Mouse (Mus musculus) G1E (cell line): ENCODE data around the gene Arhgap18. TPM values are rescaled to one million over a fixed set of nuclear protein-coding genes. Genes with fewer than 3 reads are reported as not detected.

Experiments
- ATAC-seq: 2 replicates; pipeline ENCODE4 v1.8.0; 2016; ENCODE audit warnings: mild to moderate bottlenecking; ENCODE audit not compliant: insufficient number of reproducible peaks, poor library complexity, low FRiP score, severe bottlenecking; ENCODE audit errors: extremely low read depth
- DNase-seq: peaks from one replicate; pipeline ENCODE4 v3.0.0; 2012; ENCODE audit warnings: low spot score
- H3K27me3 ChIP-seq: 2 replicates; pipeline ENCODE4 v1.6.1; 2012; ENCODE audit warnings: mild to moderate bottlenecking, low read length, inconsistent platforms; ENCODE audit not compliant: insufficient read depth
- H3K36me3 ChIP-seq: replicated peaks from 2 replicates; pipeline ENCODE3; 2012; ENCODE audit warnings: mild to moderate bottlenecking, inconsistent platforms
- H3K4me1 ChIP-seq: 2 replicates; pipeline ENCODE4 v1.6.1; 2012; ENCODE audit warnings: low read depth, low read length, inconsistent platforms, mixed read lengths; ENCODE audit not compliant: insufficient read depth
- H3K4me3 ChIP-seq: 2 replicates; pipeline ENCODE4 v1.5.1; 2012; ENCODE audit warnings: low read depth, mild to moderate bottlenecking, inconsistent platforms, low read length, moderate library complexity, mixed read lengths
- H3K9me3 ChIP-seq: replicated peaks from 2 replicates; pipeline ENCODE4 v1.6.1; 2012; ENCODE audit warnings: inconsistent platforms
- CTCF ChIP-seq: IDR thresholded peaks from 2 replicates; pipeline ENCODE4 v1.5.1; 2012; ENCODE audit warnings: low read depth, low read length, inconsistent platforms, mixed read lengths
- GATA1 ChIP-seq: IDR thresholded peaks from 2 replicates; pipeline ENCODE4 v1.6.1; 2012; ENCODE audit warnings: borderline replicate concordance, low read length, inconsistent platforms, mixed read lengths
- GATA2 ChIP-seq: IDR thresholded peaks from 2 replicates; pipeline ENCODE4 v1.6.1; 2012; ENCODE audit warnings: low read depth, low read length, inconsistent platforms, borderline replicate concordance
- POLR2AphosphoS5 ChIP-seq: IDR thresholded peaks from 2 replicates; pipeline ENCODE4 v1.6.1; 2012; ENCODE audit warnings: low read depth, low read length, inconsistent platforms; ENCODE audit not compliant: insufficient replicate concordance
- TAL1 ChIP-seq: conservative IDR thresholded peaks from 2 replicates; pipeline ENCODE4 v1.6.1; 2012; ENCODE audit warnings: low read depth, low read length, inconsistent platforms, mixed read lengths
- polyA plus RNA-seq: library from polyadenylated mRNA; stranded (reverse); fragments of >175 nt; gene quantifications from 2 replicates; pipeline ENCODE4 v1.2.3, GENCODE M21; 2012
- total RNA-seq, 2 experiments: library from RNA; stranded (forward) in 1 of 2; stranded (reverse) in 1 of 2; fragments of 200-1000 nt in 1 of 2; fragments of >200 nt in 1 of 2; fragmentation: Nextera tagmentation in 1 of 2; gene quantifications; 2 replicates each; pipeline ENCODE4 v1.2.3; 2014 to 2017

Gene Arhgap18
- total and polyA plus RNA-seq, 3 experiments: 0.03 to 5.0 TPM; not detected in 1

GRCm38 (mm10) chr10:26796432-26797286 is 43.4 kb downstream of the Arhgap18 start:
- no peak for DNase-seq
- Histone ChIP-seq H3K4me3 (no peak overlapping the region), H3K36me3 (no peaks in the 10 kb centered on the region), H3K4me1 (no peaks in the 10 kb centered on the region), H3K9me3 (0 out of 2 replicates have a peak, but pooled peaks cover 6% of the 10 kb centered on the region), H3K27me3 (no peaks in the 10 kb centered on the region)
- ATAC-seq: no peak
- TF ChIP-seq TAL1: no peak
- no peak for TF ChIP-seq GATA1
- TF ChIP-seq CTCF: no peak
- TF ChIP-seq GATA2: no peak
- no peak for TF ChIP-seq POLR2AphosphoS5

- no peaks in the 10 kb centered on the region for H3K36me3 ChIP-seq
- H3K4me3 ChIP-seq: no peak overlapping the region
- H3K27me3 ChIP-seq: no peaks in the 10 kb centered on the region
- no peaks in the 10 kb centered on the region for H3K4me1 ChIP-seq
- TF ChIP-seq TAL1 (no peak), GATA2 (no peak), POLR2AphosphoS5 (no peak), CTCF (no peak), GATA1 (no peak)
- ATAC-seq (no peak), DNase-seq (no peak)
- H3K9me3 ChIP-seq: 0 out of 2 replicates have a peak, but pooled peaks cover 7% of the 10 kb centered on the region
Measured at GRCm38 (mm10) chr10:26797287-26797672, 44.1 kb downstream of the Arhgap18 start.

- no peak for DNase-seq
- Histone ChIP-seq H3K4me3 (no peak overlapping the region), H3K4me1 (no peaks in the 10 kb centered on the region), H3K36me3 (no peaks in the 10 kb centered on the region), H3K27me3 (no peaks in the 10 kb centered on the region), H3K9me3 (0 out of 2 replicates have a peak, but pooled peaks cover 7% of the 10 kb centered on the region)
- no peak for TF ChIP-seq POLR2AphosphoS5
- no peak for TF ChIP-seq TAL1
- TF ChIP-seq GATA1: no peak
- TF ChIP-seq CTCF: no peak
- no peak for TF ChIP-seq GATA2
- no peak for ATAC-seq
Measured at GRCm38 (mm10) chr10:26798752-26799411, 45.7 kb downstream of the Arhgap18 start.

- H3K9me3 ChIP-seq: 0 out of 2 replicates have a peak, but pooled peaks cover 7% of the 10 kb centered on the region
- no peaks in the 10 kb centered on the region for H3K36me3 ChIP-seq
- no peak for TF ChIP-seq GATA1
- no peak for TF ChIP-seq CTCF
- TF ChIP-seq GATA2: no peak
- TF ChIP-seq TAL1: no peak
- TF ChIP-seq POLR2AphosphoS5: no peak
- ATAC-seq: no peak
- no peaks in the 10 kb centered on the region for H3K27me3 ChIP-seq
- H3K4me3 ChIP-seq: no peak overlapping the region
- H3K4me1 ChIP-seq: no peaks in the 10 kb centered on the region
- no peak for DNase-seq
Measured at GRCm38 (mm10) chr10:26799562-26800051, 46.4 kb downstream of the Arhgap18 start.

GRCm38 (mm10) chr10:26804351-26804983 is 51.2 kb downstream of the Arhgap18 start:
- Histone ChIP-seq H3K36me3 (no peaks in the 10 kb centered on the region), H3K9me3 (0 out of 2 replicates have a peak, but pooled peaks cover 6% of the 10 kb centered on the region), H3K27me3 (no peaks in the 10 kb centered on the region), H3K4me1 (no peaks in the 10 kb centered on the region), H3K4me3 (no peak overlapping the region)
- TF ChIP-seq POLR2AphosphoS5 (no peak), GATA2 (no peak), CTCF (no peak), TAL1 (no peak)
- DNase-seq (no peak), ATAC-seq (no peak)
